In the genomic region with DNA sequence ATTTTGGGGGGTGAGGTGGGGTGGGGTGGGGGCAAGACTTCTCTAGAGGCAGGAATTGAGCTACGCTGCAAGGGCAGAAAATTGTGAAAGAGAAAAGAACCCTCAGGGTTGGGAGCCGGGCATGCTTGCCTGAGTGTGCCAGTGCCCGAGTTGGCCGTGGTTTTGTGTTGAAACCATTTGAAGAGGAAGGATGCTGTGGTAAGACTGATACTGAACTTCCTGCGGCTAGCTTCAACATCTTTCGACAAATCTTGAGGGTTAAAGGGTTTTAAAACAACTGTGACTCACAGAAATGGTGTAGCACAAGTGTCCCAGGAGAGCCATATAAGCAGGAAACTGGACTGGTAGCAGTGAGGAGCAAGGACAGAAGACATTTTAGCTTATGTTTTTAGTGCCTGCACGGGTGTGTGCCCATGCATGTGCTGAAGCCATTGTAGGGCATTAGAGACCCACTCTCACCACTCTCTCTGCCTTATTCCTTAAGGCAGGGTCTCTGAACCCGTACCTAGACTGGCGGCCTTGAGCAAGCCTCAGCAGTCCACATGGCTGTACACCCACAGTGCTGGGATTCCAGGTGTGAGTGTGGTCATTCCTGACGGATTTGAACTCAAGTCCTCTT, we compare ENCODE assay signal across 10 mouse cellular contexts. TPM values are rescaled to one million over a fixed set of nuclear protein-coding genes. Genes with fewer than 3 reads are reported as not detected.
A peak's percentile ranks its signal among the peaks of the same experiment; 100 is the strongest.
DNase-seq lines count a peak whose midpoint lies in the region; ATAC-seq and TF ChIP-seq lines count a peak whose summit lies in the region.
"Had no signal": no experiment of that assay in that cellular context is flagged by ENCODE, and none has a peak within 500 bp of the region (broad histone marks: within the 10 kb centered on the region; RNA-seq: fewer than 3 reads in every experiment).

No protein-coding gene starts in this region.

- TF ChIP-seq EP300 in liver, postnatal 0 days (IDR thresholded peaks at IDR 0.05; ENCODE audit: low read depth), result 0 out of 2 replicates have a peak, but pooled peaks have one; percentile 23

- peaks cover 44% of the 10 kb centered on the region for H3K36me3 ChIP-seq in hindbrain, embryonic 13.5 days
- peaks cover 44% of the 10 kb centered on the region for H3K36me3 ChIP-seq in hindbrain, embryonic 14.5 days (replicated peaks; ENCODE audit: control insufficient read depth, insufficient read depth)
- H3K36me3 ChIP-seq in liver, postnatal 0 days (replicated peaks; ENCODE audit: insufficient read depth, low read length), result peaks cover 33% of the 10 kb centered on the region

- ATAC-seq in hindbrain, embryonic 13.5 days (ENCODE audit: low FRiP score), result no peak
- no peak for ATAC-seq in hindbrain, embryonic 14.5 days (ENCODE audit: low FRiP score)
- ATAC-seq in liver, postnatal 0 days, result no peak

- H3K27me3 ChIP-seq in hindbrain, embryonic 13.5 days, result no peaks in the 10 kb centered on the region
- no peaks in the 10 kb centered on the region for H3K27me3 ChIP-seq in hindbrain, embryonic 14.5 days (ENCODE audit: control insufficient read depth, insufficient read depth, low read length)
- H3K27me3 ChIP-seq in liver, postnatal 0 days (ENCODE audit: insufficient read depth, low read length), result no peaks in the 10 kb centered on the region

- no peaks in the 10 kb centered on the region for H3K9me3 ChIP-seq in hindbrain, embryonic 13.5 days
- H3K9me3 ChIP-seq in hindbrain, embryonic 14.5 days (ENCODE audit: control insufficient read depth, low read length), result no peaks in the 10 kb centered on the region
- no peaks in the 10 kb centered on the region for H3K9me3 ChIP-seq in liver, postnatal 0 days (ENCODE audit: low read length)

- peak overlapping the region; percentile 87 for H3K4me2 ChIP-seq in hindbrain, embryonic 13.5 days
- no peak overlapping the region for H3K4me2 ChIP-seq in hindbrain, embryonic 14.5 days (replicated peaks)
- H3K4me2 ChIP-seq in liver, postnatal 0 days (ENCODE audit: low read depth, low read length), result peak overlapping the region; percentile 85

- TF ChIP-seq CTCF in liver, postnatal 0 days (IDR thresholded peaks at IDR 0.05; ENCODE audit: low read depth), result no peak

- 91% methylated on average over 10 of the region's 10 CpGs for WGBS in hindbrain, embryonic 13.5 days
- 93% methylated on average over 10 of the region's 10 CpGs for WGBS in hindbrain, embryonic 14.5 days
- WGBS in liver, postnatal 0 days (ENCODE audit: insufficient replicate concordance), result 43% methylated on average over 10 of the region's 10 CpGs

- intact Hi-C loops in gastrocnemius, postnatal 14 days (cut with DNase I; ENCODE audit: low total_unique reads), result no loop called here

- H3K4me1 ChIP-seq in hindbrain, embryonic 13.5 days (replicated peaks), result peaks cover 28% of the 10 kb centered on the region
- H3K4me1 ChIP-seq in hindbrain, embryonic 14.5 days (replicated peaks; ENCODE audit: control insufficient read depth, insufficient read depth, low read length), result peaks cover 13% of the 10 kb centered on the region
- H3K4me1 ChIP-seq in liver, postnatal 0 days (ENCODE audit: insufficient read depth), result peaks cover 30% of the 10 kb centered on the region

- H3K27ac ChIP-seq in hindbrain, embryonic 13.5 days, result no peak overlapping the region
- no peak overlapping the region for H3K27ac ChIP-seq in hindbrain, embryonic 14.5 days
- peak overlapping the region; percentile 92 for H3K27ac ChIP-seq in liver, postnatal 0 days (ENCODE audit: low read depth)

- no peak overlapping the region for H3K4me3 ChIP-seq in hindbrain, embryonic 13.5 days
- H3K4me3 ChIP-seq in hindbrain, embryonic 14.5 days (replicated peaks; ENCODE audit: low read length), result no peak overlapping the region
- peak overlapping the region; percentile 73; the same call in 1 of the 2 replicates for H3K4me3 ChIP-seq in liver, postnatal 0 days (ENCODE audit: low read depth, low read length)

- H3K9ac ChIP-seq in hindbrain, embryonic 13.5 days, result no peak overlapping the region
- H3K9ac ChIP-seq in hindbrain, embryonic 14.5 days, result no peak overlapping the region
- H3K9ac ChIP-seq in liver, postnatal 0 days (replicated peaks), result no peak overlapping the region

- no peak for DNase-seq in hindbrain, embryonic 14.5 days (ENCODE audit: low spot score)
- peak; percentile 32 for DNase-seq in thymus, postnatal 25 days
- DNase-seq in thymus, postnatal 10 days (ENCODE audit: low spot score in 2 of 2), result no peak
- DNase-seq in liver, postnatal 0 days, result peak; percentile 42
- DNase-seq in kidney, adult 11 months, result no peak
- DNase-seq in gastrocnemius, postnatal 4 days (ENCODE audit: low spot score in 2 of 2), result no peak
- DNase-seq in gastrocnemius, postnatal 14 days, result no peak
- DNase-seq: adrenal gland, postnatal 14 days; embryo, embryonic 11 days had no signal

RNA-seq across cellular contexts. Expression of a gene that starts 1.8 kb away (rescaled TPM):
- 91.7 and 95.8 TPM in 2 replicates for polyA plus RNA-seq in hindbrain, embryonic 13.5 days (2015; fragmentation: Nextera tagmentation; extraction: Ambion mirVana)
- 74.7 and 85.0 TPM in 2 replicates for polyA plus RNA-seq in hindbrain, embryonic 14.5 days (2014; fragmentation: Nextera tagmentation; extraction: Ambion mirVana)
- 47.5 and 47.8 TPM in 2 replicates for polyA plus RNA-seq in liver, postnatal 0 days (2015; fragmentation: Nextera tagmentation; extraction: Ambion mirVana)
- total RNA-seq in gastrocnemius, postnatal 4 days (2021), result 10 to 100 TPM; 52.9 to 54.9 TPM
- total RNA-seq in gastrocnemius, postnatal 14 days (2021), result 10 to 100 TPM; 52.6 to 60.5 TPM

RNA-seq across cellular contexts. Expression of a gene that starts 6.8 kb away (rescaled TPM):
- polyA plus RNA-seq in hindbrain, embryonic 13.5 days (2015; fragmentation: Nextera tagmentation; extraction: Ambion mirVana), result 14.2 and 15.5 TPM in 2 replicates
- 19.5 and 19.7 TPM in 2 replicates for polyA plus RNA-seq in hindbrain, embryonic 14.5 days (2014; fragmentation: Nextera tagmentation; extraction: Ambion mirVana)
- polyA plus RNA-seq in liver, postnatal 0 days (2015; fragmentation: Nextera tagmentation; extraction: Ambion mirVana), result 2.3 and 2.4 TPM in 2 replicates
- total RNA-seq in gastrocnemius, postnatal 4 days (2021), result 1 to 10 TPM; 8.0 to 9.5 TPM
- total RNA-seq in gastrocnemius, postnatal 14 days (2021), result 1 to 10 TPM; 3.4 to 4.6 TPM

RNA-seq across cellular contexts. Expression of a gene that starts 15.6 kb away (rescaled TPM):
- 3.3 and 4.2 TPM in 2 replicates for polyA plus RNA-seq in hindbrain, embryonic 13.5 days (2015; fragmentation: Nextera tagmentation; extraction: Ambion mirVana)
- polyA plus RNA-seq in hindbrain, embryonic 14.5 days (2014; fragmentation: Nextera tagmentation; extraction: Ambion mirVana), result 2.6 and 2.9 TPM in 2 replicates
- polyA plus RNA-seq in liver, postnatal 0 days (2015; fragmentation: Nextera tagmentation; extraction: Ambion mirVana), result 0.12 TPM in 1 of 2 replicates, not detected in the other
- under 1 TPM; 0.36 to 0.69 TPM for total RNA-seq in gastrocnemius, postnatal 4 days (2021)
- total RNA-seq in gastrocnemius, postnatal 14 days (2021), result under 1 TPM; 0.51 to 0.55 TPM

RNA-seq across cellular contexts. Expression of a gene that starts 22.7 kb away (rescaled TPM):
- 0.09 and 0.10 TPM in 2 replicates for polyA plus RNA-seq in hindbrain, embryonic 13.5 days (2015; fragmentation: Nextera tagmentation; extraction: Ambion mirVana)
- polyA plus RNA-seq in hindbrain, embryonic 14.5 days (2014; fragmentation: Nextera tagmentation; extraction: Ambion mirVana), result 0.15 TPM in 1 of 2 replicates, not detected in the other
- polyA plus RNA-seq in liver, postnatal 0 days (2015; fragmentation: Nextera tagmentation; extraction: Ambion mirVana), result not detected in 2 replicates
- not detected for total RNA-seq in gastrocnemius, postnatal 4 days (2021)
- not detected for total RNA-seq in gastrocnemius, postnatal 14 days (2021)
- total RNA-seq: adrenal gland, postnatal 14 days had no signal

RNA-seq across cellular contexts. Expression of a gene that starts 22.7 kb away (rescaled TPM):
- polyA plus RNA-seq in hindbrain, embryonic 13.5 days (2015; fragmentation: Nextera tagmentation; extraction: Ambion mirVana), result 212 and 224 TPM in 2 replicates
- polyA plus RNA-seq in hindbrain, embryonic 14.5 days (2014; fragmentation: Nextera tagmentation; extraction: Ambion mirVana), result 23.9 and 24.2 TPM in 2 replicates
- 0.21 and 0.44 TPM in 2 replicates for polyA plus RNA-seq in liver, postnatal 0 days (2015; fragmentation: Nextera tagmentation; extraction: Ambion mirVana)
- 1 to 10 TPM; 1.7 to 3.0 TPM for total RNA-seq in gastrocnemius, postnatal 4 days (2021)
- total RNA-seq in gastrocnemius, postnatal 14 days (2021), result under 1 TPM; 0.44 to 0.47 TPM

Comparison
In these comparisons a context has a peak if more than half of its experiments do, and no peak if none do; other contexts are left out.
1. DNase-seq: peak in thymus, postnatal 25 days (single experiment) and liver, postnatal 0 days (single experiment); none in hindbrain, embryonic 14.5 days (single experiment), thymus, postnatal 10 days (0 of 2), kidney, adult 11 months (single experiment), gastrocnemius, postnatal 4 days (0 of 2) and gastrocnemius, postnatal 14 days (single experiment).